Comparison of ENCODE assay signal across 18 mouse cellular contexts in the genomic region with DNA sequence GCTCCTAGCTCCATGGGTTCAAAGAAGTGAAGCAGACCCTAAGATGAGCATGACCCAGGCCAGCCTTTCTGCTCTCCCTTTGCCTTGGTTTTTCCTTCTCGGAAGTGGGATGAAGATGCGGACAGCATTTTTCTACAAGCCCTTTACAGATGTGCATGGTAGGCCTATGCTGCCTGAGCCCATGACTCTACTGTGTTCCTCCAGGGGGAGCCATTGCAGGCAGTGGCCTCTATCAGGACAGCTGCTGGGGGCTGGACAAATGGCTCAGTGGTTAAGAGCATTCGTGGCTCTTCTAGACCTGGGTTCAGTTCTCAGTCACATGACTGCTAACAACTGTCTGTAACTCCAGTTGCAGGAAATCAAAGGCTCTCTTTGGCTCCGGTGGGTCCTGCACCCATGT. TPM values are rescaled to one million over a fixed set of nuclear protein-coding genes. Genes with fewer than 3 reads are reported as not detected.
A peak's percentile ranks its signal among the peaks of the same experiment; 100 is the strongest.
DNase-seq lines count a peak whose midpoint lies in the region; ATAC-seq and TF ChIP-seq lines count a peak whose summit lies in the region.
"Had no signal": no experiment of that assay in that cellular context is flagged by ENCODE, and none has a peak within 500 bp of the region (broad histone marks: within the 10 kb centered on the region; RNA-seq: fewer than 3 reads in every experiment).

No protein-coding gene starts in this region.

- H3K4me3 ChIP-seq in left cerebral cortex, adult 2 months: no peak overlapping the region
- H3K4me3 ChIP-seq: embryonic facial prominence, embryonic 13.5 days; heart, adult 2 months; heart, embryonic 15.5 days; midbrain, embryonic 13.5 days; myocyte had no signal

- intact Hi-C loops in left cerebral cortex, adult 2 months (cut with DNase I): no loop called here
- intact Hi-C loops in heart, postnatal 25 days (cut with DNase I): no loop called here

- no peak for ATAC-seq in CD4-positive, CD25-positive, alpha-beta regulatory T cell, adult 4 months
- ATAC-seq: midbrain, embryonic 13.5 days had no signal

- peak; percentile 10 for DNase-seq in CD4-positive, CD25-positive, alpha-beta regulatory T cell, adult 2 months (ENCODE audit: low read depth, low spot score)
- DNase-seq in left cerebral cortex, adult 2 months (ENCODE audit: extremely low spot score in 1 of 2, low spot score in 2 of 2): no peak
- no peak for DNase-seq in left cerebral cortex, adult 8-10 months (ENCODE audit: low spot score in 2 of 2)
- peak; percentile 21 for DNase-seq in thymus, postnatal 4 days
- DNase-seq in thymus, postnatal 25 days: no peak
- no peak for DNase-seq in heart, postnatal 25 days (ENCODE audit: low spot score)
- no peak for DNase-seq in adrenal gland, adult 18-20 months (ENCODE audit: low spot score in 2 of 2)
- DNase-seq: adrenal gland, postnatal 10 days; cerebellum, adult 8-10 months; gastrocnemius, postnatal 10 days; heart, adult 2 months; retina, postnatal 1 day had no signal

- H3K27ac ChIP-seq in left cerebral cortex, adult 2 months: no peak overlapping the region
- H3K27ac ChIP-seq: embryonic facial prominence, embryonic 13.5 days; heart, adult 2 months; heart, embryonic 15.5 days; macrophage had no signal

- TF ChIP-seq CTCF in left cerebral cortex, adult 2 months (IDR thresholded peaks at IDR 0.05): peak; percentile 11

RNA-seq across cellular contexts. Expression of gene Tmem115, which starts 51.0 kb away (rescaled TPM):
- polyA plus RNA-seq in CD4-positive, CD25-positive, alpha-beta regulatory T cell, adult 4 months (2017; shearing (Covaris generic)): 10 to 100 TPM; 19.7 to 28.0 TPM
- total RNA-seq in left cerebral cortex, adult 2 months (2021): 10 to 100 TPM; 35.3 to 35.6 TPM
- total RNA-seq in left cerebral cortex, adult 8-10 months (2022): 10 to 100 TPM; 36.2 to 37.2 (median 36.9) TPM
- total RNA-seq in heart, postnatal 25 days (2021): 10 to 100 TPM; 20.6 to 21.4 TPM
- total RNA-seq in adrenal gland, adult 18-20 months (2021): 10 to 100 TPM; 40.0 to 49.5 TPM

RNA-seq across cellular contexts. Expression of gene Cyb561d2, which starts 59.2 kb away (rescaled TPM):
- 10 to 100 TPM; 67.6 to 79.7 TPM for polyA plus RNA-seq in CD4-positive, CD25-positive, alpha-beta regulatory T cell, adult 4 months (2017; shearing (Covaris generic))
- 10 to 100 TPM; 14.7 to 16.7 TPM for total RNA-seq in left cerebral cortex, adult 2 months (2021)
- total RNA-seq in left cerebral cortex, adult 8-10 months (2022): 10 to 100 TPM; 16.3 to 20.6 (median 19.2) TPM
- total RNA-seq in heart, postnatal 25 days (2021): 1 to 10 TPM; 3.1 to 3.5 TPM
- 10 to 100 TPM; 12.8 to 20.2 TPM for total RNA-seq in adrenal gland, adult 18-20 months (2021)

RNA-seq across cellular contexts. Expression of gene Nprl2, which starts 59.3 kb away (rescaled TPM):
- polyA plus RNA-seq in CD4-positive, CD25-positive, alpha-beta regulatory T cell, adult 4 months (2017; shearing (Covaris generic)): 10 to 100 TPM; 54.1 to 59.0 TPM
- total RNA-seq in left cerebral cortex, adult 2 months (2021): 10 to 100 TPM; 39.7 to 48.3 TPM
- 10 to 100 TPM; 40.8 to 42.3 (median 41.8) TPM for total RNA-seq in left cerebral cortex, adult 8-10 months (2022)
- total RNA-seq in heart, postnatal 25 days (2021): 10 to 100 TPM; 17.3 to 18.9 TPM
- 10 to 100 TPM; 25.8 to 30.9 TPM for total RNA-seq in adrenal gland, adult 18-20 months (2021)

Comparison
In these comparisons a context has a peak if more than half of its experiments do, and no peak if none do; other contexts are left out.
1. DNase-seq: peak in CD4-positive, CD25-positive, alpha-beta regulatory T cell, adult 2 months (single experiment) and thymus, postnatal 4 days (single experiment); none in left cerebral cortex, adult 2 months (0 of 2), left cerebral cortex, adult 8-10 months (0 of 2), thymus, postnatal 25 days (single experiment), heart, postnatal 25 days (single experiment) and adrenal gland, adult 18-20 months (0 of 2).